Comparison of ENCODE assay signal across 16 mouse cellular contexts in genomic region chrX:102053371-102053770, GRCm38 (mm10).
"Had no signal": no experiment of that assay in that cellular context is flagged by ENCODE, and none has a peak within 500 bp of the region (broad histone marks: within the 10 kb centered on the region; RNA-seq: fewer than 3 reads in every experiment).

No protein-coding gene starts in this region.

- DNase-seq: lung, adult 18-20 months; lung, embryonic 14.5 days; lung, postnatal 10 days; lung, postnatal 4 days; midbrain, embryonic 14.5 days; right cerebral cortex, postnatal 14 days; thymus, adult 18-20 months; thymus, postnatal 14 days; thymus, postnatal 36 days had no signal

- H3K4me1 ChIP-seq: midbrain, embryonic 12.5 days; neural tube, embryonic 13.5 days; neural tube, embryonic 15.5 days; stomach, embryonic 15.5 days had no signal

- ATAC-seq: midbrain, embryonic 16.5 days had no signal

- H3K4me2 ChIP-seq: lung, embryonic 14.5 days; midbrain, embryonic 12.5 days; neural tube, embryonic 13.5 days; neural tube, embryonic 15.5 days; stomach, embryonic 15.5 days had no signal

- H3K27me3 ChIP-seq: stomach, embryonic 15.5 days had no signal

- H3K4me3 ChIP-seq: midbrain, embryonic 10.5 days; midbrain, embryonic 12.5 days; myocyte; neural tube, embryonic 13.5 days; neural tube, embryonic 15.5 days; stomach, embryonic 15.5 days had no signal

- H3K36me3 ChIP-seq: midbrain, embryonic 10.5 days; midbrain, embryonic 12.5 days; neural tube, embryonic 13.5 days; neural tube, embryonic 15.5 days; stomach, embryonic 15.5 days had no signal

- H3K27ac ChIP-seq: midbrain, embryonic 10.5 days; midbrain, embryonic 12.5 days; neural tube, embryonic 13.5 days; neural tube, embryonic 15.5 days; stomach, embryonic 15.5 days had no signal

- H3K9me3 ChIP-seq: midbrain, embryonic 10.5 days; midbrain, embryonic 12.5 days; neural tube, embryonic 13.5 days; neural tube, embryonic 15.5 days; stomach, embryonic 15.5 days had no signal

- H3K9ac ChIP-seq: lung, embryonic 14.5 days; midbrain, embryonic 12.5 days; neural tube, embryonic 13.5 days; neural tube, embryonic 15.5 days; stomach, embryonic 15.5 days had no signal
